23 mouse cellular contexts compared by ENCODE assay signal in the genomic region with DNA sequence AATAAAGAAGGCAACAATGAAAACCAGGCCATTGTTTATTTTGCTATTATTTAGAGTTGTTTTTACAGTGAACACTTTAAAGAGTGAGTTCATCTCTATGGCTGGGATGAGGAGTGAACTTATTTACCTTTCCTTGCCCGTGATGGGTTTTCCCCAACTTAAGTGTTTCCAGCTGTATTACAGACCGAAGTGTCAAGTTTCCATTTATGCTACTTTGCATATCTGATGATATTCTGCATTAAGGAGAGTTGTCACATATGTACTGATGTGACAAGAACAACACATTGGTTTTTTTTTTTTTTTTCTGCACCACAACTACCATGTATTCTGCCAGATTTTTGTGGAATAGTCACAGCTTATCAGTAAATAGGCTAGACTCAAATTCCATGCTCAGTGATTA.
DNase-seq lines count a peak whose midpoint lies in the region; ATAC-seq lines count a peak whose summit lies in the region.
"Had no signal": no experiment of that assay in that cellular context is flagged by ENCODE, and none has a peak within 500 bp of the region (broad histone marks: within the 10 kb centered on the region; RNA-seq: fewer than 3 reads in every experiment).

No protein-coding gene starts in this region.

- intact Hi-C loops in heart, postnatal 14 days (cut with DNase I) = no loop called here

- ATAC-seq in CD4-positive, CD25-positive, alpha-beta regulatory T cell, adult 4 months = peak; percentile 77
- peak; percentile 92 for ATAC-seq in inflammation-experienced regulatory T-cells, adult 6 months
- ATAC-seq: forebrain, embryonic 14.5 days; forebrain, postnatal 0 days; hindbrain, postnatal 0 days; intestine, postnatal 0 days; Patski had no signal

- DNase-seq in CD4-positive helper T cell, adult 2 months (ENCODE audit: low read depth, low spot score) = peak; percentile 5
- DNase-seq in embryo, embryonic 10.5 days (ENCODE audit: low spot score) = peak; percentile 10
- DNase-seq in lung, postnatal 36 days = no peak
- no peak for DNase-seq in B cell, adult 2 months
- no peak for DNase-seq in heart, postnatal 14 days
- DNase-seq: adrenal gland, adult 2 months; adrenal gland, postnatal 14 days; cerebellum, adult 11-12 months; cerebellum, adult 9-10 months; cerebellum, postnatal 25 days; forebrain, postnatal 0 days; gastrocnemius, adult 2 months; gastrocnemius, postnatal 14 days; heart, adult 18-20 months; heart, postnatal 10 days; heart, postnatal 4 days; kidney, adult 2 months had no signal

Comparison
In these comparisons a context has a peak if more than half of its experiments do, and no peak if none do; other contexts are left out.
1. DNase-seq: peak in CD4-positive helper T cell, adult 2 months (single experiment) and embryo, embryonic 10.5 days (single experiment); none in lung, postnatal 36 days (single experiment), B cell, adult 2 months (0 of 2) and heart, postnatal 14 days (0 of 2).